Mouse (Mus musculus) myocyte (in vitro differentiated cells): Measurements from ENCODE around the gene Slco1a6. TPM values are rescaled to one million over a fixed set of nuclear protein-coding genes. Genes with fewer than 3 reads are reported as not detected.
"Not testable (repeated sequence)": the region's sequence is repeated elsewhere in the genome, so short reads cannot be mapped to it uniquely, and the experiment has no call there.

Experiments used
- H3K27me3 ChIP-seq: one replicate; pipeline ENCODE4 v1.6.1; 2011; ENCODE audit not compliant: control insufficient read depth, insufficient read depth, insufficient read length
- H3K36me3 ChIP-seq: one replicate; pipeline ENCODE4 v1.6.1; 2011; ENCODE audit not compliant: control insufficient read depth, insufficient read depth
- H3K4me2 ChIP-seq: one replicate; pipeline ENCODE4 v1.6.1; 2011; ENCODE audit warnings: low read depth, control low read depth
- H3K4me3 ChIP-seq: one replicate; pipeline ENCODE4 v1.5.1; 2011; ENCODE audit warnings: mild to moderate bottlenecking, control low read depth, moderate library complexity
- H3K79me2 ChIP-seq: one replicate; pipeline ENCODE4 v1.6.1; 2011; ENCODE audit not compliant: control insufficient read depth, insufficient read depth
- H3ac ChIP-seq: one replicate; pipeline ENCODE4 v1.6.1; 2011; ENCODE audit not compliant: control insufficient read depth, insufficient read length
- CEBPB ChIP-seq: IDR thresholded peaks from 2 replicates; pipeline ENCODE4 v1.6.1; 2011; ENCODE audit warnings: mild to moderate bottlenecking, moderate library complexity; ENCODE audit not compliant: poor library complexity, insufficient read depth, severe bottlenecking
- E2F4 ChIP-seq: IDR thresholded peaks from one replicate; pipeline ENCODE4 v1.6.1; 2011; ENCODE audit warnings: mild to moderate bottlenecking, control low read depth, moderate library complexity; ENCODE audit not compliant: insufficient read depth
- MAX ChIP-seq: IDR thresholded peaks from one replicate; pipeline ENCODE4 v1.6.1; 2011; ENCODE audit warnings: low read depth, mild to moderate bottlenecking, control low read depth
- MYOD1 ChIP-seq, 3 experiments: IDR thresholded peaks; one replicate each; pipeline ENCODE4 v1.6.1; 2011; ENCODE audit warnings: control low read depth in 2 of 3, low read depth in 2 of 3, mild to moderate bottlenecking in 2 of 3, moderate library complexity in 1 of 3; ENCODE audit not compliant: insufficient read length in 2 of 3, control insufficient read depth in 1 of 3
- MYOG ChIP-seq, 3 experiments: IDR thresholded peaks; one replicate each; pipeline ENCODE4 v1.6.1; 2011; ENCODE audit warnings: control low read depth in 2 of 3, low read depth in 2 of 3, mild to moderate bottlenecking in 2 of 3; ENCODE audit not compliant: insufficient read length in 2 of 3, control insufficient read depth in 1 of 3, insufficient read depth in 1 of 3
- POLR2A ChIP-seq: IDR thresholded peaks from one replicate; pipeline ENCODE4 v1.6.1; 2011; ENCODE audit warnings: low read depth, mild to moderate bottlenecking, control low read depth, moderate library complexity; ENCODE audit not compliant: insufficient read length
- POLR2AphosphoS2 ChIP-seq: IDR thresholded peaks from one replicate; pipeline ENCODE4 v1.6.1; 2011; ENCODE audit warnings: low read depth, control low read depth; ENCODE audit not compliant: insufficient read length
- REST ChIP-seq: IDR thresholded peaks from one replicate; pipeline ENCODE4 v1.6.1; 2011; ENCODE audit warnings: mild to moderate bottlenecking, control low read depth, moderate library complexity; ENCODE audit not compliant: insufficient read depth, insufficient read length
- SRF ChIP-seq: IDR thresholded peaks from one replicate; pipeline ENCODE4 v1.6.1; 2011; ENCODE audit warnings: low read depth; ENCODE audit not compliant: control insufficient read depth, insufficient read length
- TCF12 ChIP-seq: IDR thresholded peaks from one replicate; pipeline ENCODE4 v1.6.1; 2011; ENCODE audit warnings: mild to moderate bottlenecking, control low read depth; ENCODE audit not compliant: poor library complexity, insufficient read depth, severe bottlenecking
- TCF3 ChIP-seq: IDR thresholded peaks from one replicate; pipeline ENCODE4 v1.6.1; 2011; ENCODE audit warnings: low read depth, control low read depth; ENCODE audit not compliant: insufficient read length
- USF1 ChIP-seq: IDR thresholded peaks from one replicate; pipeline ENCODE4 v1.6.1; 2011; ENCODE audit warnings: low read depth, mild to moderate bottlenecking, control low read depth, moderate library complexity
- polyA plus RNA-seq: library from polyadenylated mRNA; unstranded; fragments of >200 nt; fragmentation: generic; extraction: Trizol; gene quantifications from one replicate; pipeline ENCODE4 v1.2.1, GENCODE M21; 2012; ENCODE audit warnings: missing spikeins

Gene Slco1a6
- polyA plus RNA-seq, 1 experiment: 0.19 TPM

GRCm38 (mm10) chr6:142091126-142091525 is 117.2 kb downstream of the Slco1a6 start:
- H3K4me2 ChIP-seq: no peak overlapping the region
- no peak for TF ChIP-seq MYOD1 (IDR thresholded peaks at IDR 0.05; ENCODE audit: control insufficient read depth in 1 of 3, insufficient read length in 2 of 3, low read depth in 2 of 3)
- TF ChIP-seq CEBPB: no peak
- no peak for TF ChIP-seq MAX
- TF ChIP-seq POLR2AphosphoS2: no peak
- TF ChIP-seq TCF12: no peak
- TF ChIP-seq POLR2A: no peak
- TF ChIP-seq SRF: no peak
- H3K79me2 ChIP-seq: no peaks in the 10 kb centered on the region
- no peak overlapping the region for H3K4me3 ChIP-seq
- H3ac ChIP-seq: no peak overlapping the region
- H3K36me3 ChIP-seq: no peaks in the 10 kb centered on the region
- H3K27me3 ChIP-seq: no peaks in the 10 kb centered on the region

- not testable (repeated sequence) for H3K4me3 ChIP-seq, H3ac ChIP-seq, H3K4me2 ChIP-seq, H3K79me2 ChIP-seq, H3K27me3 ChIP-seq, H3K36me3 ChIP-seq
Observed at GRCm38 (mm10) chr6:142058281-142058680, 150.0 kb downstream of the Slco1a6 start.

- Histone ChIP-seq H3ac (no peak overlapping the region), H3K36me3 (no peaks in the 10 kb centered on the region), H3K4me2 (no peak overlapping the region), H3K4me3 (no peak overlapping the region), H3K27me3 (no peaks in the 10 kb centered on the region), H3K79me2 (no peaks in the 10 kb centered on the region)
- no peak for TF ChIP-seq MYOG (IDR thresholded peaks at IDR 0.05; ENCODE audit: control insufficient read depth in 1 of 3, insufficient read depth in 1 of 3, insufficient read length in 2 of 3, low read depth in 2 of 3)
- TF ChIP-seq POLR2AphosphoS2: no peak
- no peak for TF ChIP-seq E2F4
- TF ChIP-seq MAX: no peak
- TF ChIP-seq REST: no peak
- TF ChIP-seq TCF3: no peak
- no peak for TF ChIP-seq MYOD1 (IDR thresholded peaks at IDR 0.05; ENCODE audit: control insufficient read depth in 1 of 3, insufficient read length in 2 of 3, low read depth in 2 of 3)
- TF ChIP-seq POLR2A: no peak
- no peak for TF ChIP-seq TCF12
- no peak for TF ChIP-seq CEBPB
- TF ChIP-seq USF1: no peak
- no peak for TF ChIP-seq SRF
Observed at GRCm38 (mm10) chr6:142047689-142048088, 160.6 kb downstream of the Slco1a6 start.

GRCm38 (mm10) chr6:142045746-142046145 is 162.6 kb downstream of the Slco1a6 start:
- no peaks in the 10 kb centered on the region for H3K36me3 ChIP-seq
- no peak overlapping the region for H3K4me2 ChIP-seq
- no peaks in the 10 kb centered on the region for H3K79me2 ChIP-seq
- TF ChIP-seq MYOG (IDR thresholded peaks at IDR 0.05; ENCODE audit: control insufficient read depth in 1 of 3, insufficient read depth in 1 of 3, insufficient read length in 2 of 3, low read depth in 2 of 3) (no peak), CEBPB (no peak), USF1 (no peak), POLR2A (no peak), MYOD1 (IDR thresholded peaks at IDR 0.05; ENCODE audit: control insufficient read depth in 1 of 3, insufficient read length in 2 of 3, low read depth in 2 of 3) (no peak), REST (no peak), TCF3 (no peak), SRF (no peak), TCF12 (no peak), MAX (no peak), POLR2AphosphoS2 (no peak)
- no peak overlapping the region for H3K4me3 ChIP-seq
- no peaks in the 10 kb centered on the region for H3K27me3 ChIP-seq
- no peak overlapping the region for H3ac ChIP-seq

- H3K79me2 ChIP-seq: no peaks in the 10 kb centered on the region
- no peak overlapping the region for H3K4me3 ChIP-seq
- no peak overlapping the region for H3ac ChIP-seq
- TF ChIP-seq SRF: no peak
- no peak for TF ChIP-seq TCF3
- TF ChIP-seq POLR2AphosphoS2: no peak
- no peak for TF ChIP-seq MYOD1 (IDR thresholded peaks at IDR 0.05; ENCODE audit: control insufficient read depth in 1 of 3, insufficient read length in 2 of 3, low read depth in 2 of 3)
- TF ChIP-seq MAX: no peak
- TF ChIP-seq REST: no peak
- no peak for TF ChIP-seq POLR2A
- TF ChIP-seq E2F4: no peak
- no peak for TF ChIP-seq TCF12
- no peak for TF ChIP-seq CEBPB
- TF ChIP-seq USF1: no peak
- no peak for TF ChIP-seq MYOG (IDR thresholded peaks at IDR 0.05; ENCODE audit: control insufficient read depth in 1 of 3, insufficient read depth in 1 of 3, insufficient read length in 2 of 3, low read depth in 2 of 3)
- no peaks in the 10 kb centered on the region for H3K27me3 ChIP-seq
- no peaks in the 10 kb centered on the region for H3K36me3 ChIP-seq
- H3K4me2 ChIP-seq: no peak overlapping the region
Observed at GRCm38 (mm10) chr6:142041896-142042295, 166.4 kb downstream of the Slco1a6 start.
